Mouse (Mus musculus) heart, embryonic 11.5 days (tissue): ENCODE measurements at regions not wholly inside any gene's neighbourhood (a gene's known extent, or its start where the extent isn't known, plus 50 kb on each side); places are given as distances from the start of the nearest gene placed in this dataset.

Experiments
- ATAC-seq: fragments of 200-750 bp; cut with Nextera tagmentation; replicated peaks from 2 replicates; pipeline ENCODE4 v1.8.0; 2017; ENCODE audit warnings: moderate library complexity; ENCODE audit not compliant: insufficient number of reproducible peaks, low FRiP score, low TSS enrichment
- H3K27ac ChIP-seq: fragments of 300-500 bp; sonication (generic); 2 replicates; pipeline ENCODE4 v1.5.1; 2014; ENCODE audit warnings: mild to moderate bottlenecking, low read depth, low read length
- H3K27me3 ChIP-seq: fragments of 300-500 bp; sonication (generic); 2 replicates; pipeline ENCODE4 v1.6.1; 2014; ENCODE audit warnings: mild to moderate bottlenecking, low read length, mixed read lengths; ENCODE audit not compliant: control insufficient read depth, insufficient read depth
- H3K36me3 ChIP-seq: fragments of 300-500 bp; sonication (generic); 2 replicates; pipeline ENCODE4 v1.6.1; 2014; ENCODE audit warnings: mild to moderate bottlenecking, low read length, moderate library complexity, mixed read lengths; ENCODE audit not compliant: control insufficient read depth, insufficient read depth
- H3K4me1 ChIP-seq: fragments of 300-500 bp; sonication (generic); 2 replicates; pipeline ENCODE4 v1.6.1; 2014; ENCODE audit warnings: low read length; ENCODE audit not compliant: control insufficient read depth, insufficient read depth
- H3K4me2 ChIP-seq: fragments of 300-500 bp; sonication (generic); 2 replicates; pipeline ENCODE4 v1.6.1; 2014; ENCODE audit warnings: mild to moderate bottlenecking, moderate library complexity
- H3K4me3 ChIP-seq: fragments of 300-500 bp; sonication (generic); 2 replicates; pipeline ENCODE4 v1.5.1; 2014; ENCODE audit warnings: low read depth, low read length
- H3K9ac ChIP-seq: fragments of 300-500 bp; sonication (generic); 2 replicates; pipeline ENCODE4 v1.6.1; 2014; ENCODE audit warnings: mild to moderate bottlenecking, low read depth, low read length, moderate library complexity
- H3K9me3 ChIP-seq: fragments of 300-500 bp; sonication (generic); replicated peaks from 2 replicates; pipeline ENCODE4 v1.6.1; 2016; ENCODE audit warnings: low read length; ENCODE audit not compliant: control insufficient read depth
- WGBS: fragments of 180-500 bp; shearing (Covaris S2); extraction: QIAGEN DNeasy Blood & Tissue Kit; methylation state at CpG from one replicate; pipeline ENCODE4 v1.1.7; 2014; ENCODE audit not compliant: insufficient replicate concordance; 5-methylcytosine and 5-hydroxymethylcytosine counted together

- Histone ChIP-seq H3K4me2 (no peak overlapping the region), H3K4me3 (no peak overlapping the region), H3K27me3 (no peaks in the 10 kb centered on the region), H3K4me1 (no peaks in the 10 kb centered on the region), H3K9me3 (no peaks in the 10 kb centered on the region), H3K36me3 (no peaks in the 10 kb centered on the region), H3K9ac (no peak overlapping the region), H3K27ac (no peak overlapping the region)
- WGBS: 21% methylated on average over 2 of the region's 2 CpGs
- ATAC-seq: no peak
Observed at GRCm38 (mm10) chr5:106276186-106276585, 181.8 kb downstream of the Barhl2 start.

GRCm38 (mm10) chr5:106274617-106275016 is 183.3 kb downstream of the Barhl2 start:
- Histone ChIP-seq H3K27ac (no peak overlapping the region), H3K4me1 (no peaks in the 10 kb centered on the region), H3K36me3 (no peaks in the 10 kb centered on the region), H3K4me2 (peak overlapping the region; percentile 27), H3K27me3 (no peaks in the 10 kb centered on the region), H3K4me3 (no peak overlapping the region), H3K9ac (no peak overlapping the region), H3K9me3 (no peaks in the 10 kb centered on the region)
- 22% methylated on average over 10 of the region's 10 CpGs for WGBS
- ATAC-seq: no peak

DNA sequence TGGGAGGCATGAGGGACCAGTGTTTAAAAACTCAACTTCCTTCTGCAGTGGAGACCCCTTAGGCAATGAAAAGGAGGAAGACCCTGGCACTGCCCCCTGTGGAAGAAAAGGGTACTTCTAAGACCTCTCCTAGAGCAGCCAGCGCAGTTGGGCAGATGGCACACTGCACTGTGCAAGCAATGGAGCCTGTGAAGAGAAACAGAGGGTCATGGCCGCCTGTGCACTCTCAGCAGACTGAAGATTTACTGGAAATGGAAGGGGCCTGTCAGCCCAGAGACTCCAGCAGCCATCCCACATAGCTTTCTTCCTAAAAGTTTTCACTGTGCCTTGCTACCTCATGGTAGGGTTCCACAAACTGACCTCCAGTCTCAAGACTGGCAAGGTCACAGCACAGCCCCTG is 193.4 kb downstream of the Barhl2 start:
- Histone ChIP-seq H3K4me3 (no peak overlapping the region), H3K9me3 (no peaks in the 10 kb centered on the region), H3K4me1 (no peaks in the 10 kb centered on the region), H3K36me3 (no peaks in the 10 kb centered on the region), H3K27me3 (no peaks in the 10 kb centered on the region), H3K9ac (no peak overlapping the region), H3K4me2 (no peak overlapping the region), H3K27ac (no peak overlapping the region)
- 78% methylated on average over 2 of the region's 2 CpGs for WGBS
- ATAC-seq: no peak

DNA sequence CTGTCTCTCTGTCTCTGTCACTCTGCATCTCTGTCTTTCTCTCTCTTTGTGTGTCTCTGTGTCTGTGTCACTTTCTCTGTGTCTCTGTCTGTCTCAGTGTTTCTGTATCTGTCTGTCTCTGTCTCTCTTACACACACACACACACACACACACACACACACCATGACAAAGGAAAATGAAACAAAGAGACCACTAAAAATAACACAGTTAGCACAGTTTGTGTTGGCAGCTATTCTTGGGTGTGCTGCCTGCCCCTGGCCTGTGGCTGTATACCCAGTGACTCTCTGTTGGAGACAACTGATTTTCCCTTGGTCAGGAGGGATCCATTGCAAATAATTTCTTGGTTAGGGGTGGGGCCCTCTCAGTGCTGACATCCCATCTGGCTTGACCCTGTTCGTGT is 200.8 kb downstream of the Barhl2 start:
- Histone ChIP-seq H3K4me1 (no peaks in the 10 kb centered on the region), H3K9ac (no peak overlapping the region), H3K9me3 (no peaks in the 10 kb centered on the region), H3K27me3 (no peaks in the 10 kb centered on the region), H3K27ac (no peak overlapping the region), H3K4me2 (no peak overlapping the region), H3K36me3 (no peaks in the 10 kb centered on the region), H3K4me3 (no peak overlapping the region)
- WGBS: 55% methylated on average over 1 of the region's 1 CpGs
- 0 out of 2 replicates have a peak, but pooled peaks have one; percentile 18 for ATAC-seq

DNA sequence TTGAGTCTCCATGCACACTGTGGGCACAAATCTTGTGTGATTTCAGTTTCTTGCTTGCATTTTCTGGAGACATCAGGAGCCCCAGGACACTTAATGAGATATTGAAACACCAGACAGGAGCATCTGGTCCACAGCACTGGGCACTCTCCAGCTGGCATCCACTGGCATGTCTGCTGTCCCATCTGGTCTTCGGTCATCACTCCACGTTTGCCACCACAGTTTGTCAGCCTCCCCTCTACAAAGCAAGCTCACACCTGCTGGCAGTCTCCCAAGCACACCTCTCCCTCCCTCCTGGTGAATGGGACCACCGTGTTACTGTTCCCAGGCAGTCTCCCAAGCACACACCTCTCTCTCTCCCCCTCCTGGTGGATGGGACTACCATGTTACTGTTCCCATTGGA is 228.8 kb downstream of the Barhl2 start:
- H3K4me1 ChIP-seq: no peaks in the 10 kb centered on the region
- H3K9ac ChIP-seq: no peak overlapping the region
- H3K9me3 ChIP-seq: no peaks in the 10 kb centered on the region
- no peaks in the 10 kb centered on the region for H3K36me3 ChIP-seq
- no peak for ATAC-seq
- no peak overlapping the region for H3K4me3 ChIP-seq
- H3K27me3 ChIP-seq: no peaks in the 10 kb centered on the region
- H3K4me2 ChIP-seq: no peak overlapping the region
- no peak overlapping the region for H3K27ac ChIP-seq
- WGBS: 48% methylated on average over 3 of the region's 3 CpGs

GRCm38 (mm10) chr5:106224141-106224540 is 233.8 kb downstream of the Barhl2 start:
- no peak for ATAC-seq
- no peak overlapping the region for H3K4me2 ChIP-seq

DNA sequence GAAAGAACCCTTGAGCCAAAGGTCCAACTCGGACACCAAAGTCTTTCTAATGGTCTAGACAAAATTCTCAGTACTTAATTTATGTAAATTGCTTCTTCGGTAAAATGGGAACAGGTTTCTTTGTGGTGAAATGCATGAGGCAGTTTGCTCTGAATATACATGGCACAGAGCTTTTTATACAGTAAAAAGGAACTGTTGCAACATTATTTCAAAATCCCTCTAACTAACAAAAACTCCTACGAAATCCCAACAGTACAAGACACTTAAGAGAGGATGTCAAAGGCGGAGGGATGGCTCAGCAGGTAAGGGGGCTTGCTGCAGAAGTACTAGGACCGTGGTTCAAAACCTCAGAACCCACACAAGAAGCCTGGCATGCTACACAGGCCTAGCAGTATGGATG is 248.4 kb downstream of the Barhl2 start:
- Histone ChIP-seq H3K9me3 (no peaks in the 10 kb centered on the region), H3K4me3 (no peak overlapping the region), H3K9ac (no peak overlapping the region), H3K27ac (no peak overlapping the region), H3K4me1 (no peaks in the 10 kb centered on the region), H3K27me3 (no peaks in the 10 kb centered on the region), H3K4me2 (no peak overlapping the region), H3K36me3 (no peaks in the 10 kb centered on the region)
- no peak for ATAC-seq
- WGBS: 79% methylated on average over 5 of the region's 5 CpGs

More at GRCm38 (mm10) chr5:106224141-106224540, 233.8 kb downstream of the Barhl2 start:
- H3K27me3 ChIP-seq: no peaks in the 10 kb centered on the region
- H3K4me3 ChIP-seq: no peak overlapping the region
- no peak overlapping the region for H3K9ac ChIP-seq
- H3K9me3 ChIP-seq: no peaks in the 10 kb centered on the region
- 35% methylated on average over 7 of the region's 7 CpGs for WGBS
- H3K4me1 ChIP-seq: no peaks in the 10 kb centered on the region
- no peaks in the 10 kb centered on the region for H3K36me3 ChIP-seq
- H3K27ac ChIP-seq: no peak overlapping the region

DNA sequence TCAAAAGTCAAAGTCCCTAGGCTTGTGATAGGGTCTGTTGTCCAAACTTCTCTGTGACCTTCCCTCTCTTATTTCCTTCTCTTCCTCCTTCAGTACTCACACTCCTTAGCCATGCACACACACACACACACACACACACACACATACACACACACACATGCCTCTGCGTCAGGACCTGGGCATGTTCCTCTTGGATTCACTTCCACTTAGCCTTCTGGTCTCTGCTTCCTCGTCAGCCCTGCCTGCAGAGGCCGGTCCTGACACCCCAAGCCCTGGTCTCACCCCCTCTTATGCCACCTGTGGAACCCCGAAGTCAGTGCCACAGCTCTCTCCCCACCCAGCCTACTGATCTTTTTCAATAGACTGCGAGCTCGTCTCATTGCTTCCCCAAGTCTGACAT is 250.3 kb downstream of the Barhl2 start:
- no peaks in the 10 kb centered on the region for H3K36me3 ChIP-seq
- WGBS: 70% methylated on average over 6 of the region's 6 CpGs
- no peak overlapping the region for H3K27ac ChIP-seq

DNA sequence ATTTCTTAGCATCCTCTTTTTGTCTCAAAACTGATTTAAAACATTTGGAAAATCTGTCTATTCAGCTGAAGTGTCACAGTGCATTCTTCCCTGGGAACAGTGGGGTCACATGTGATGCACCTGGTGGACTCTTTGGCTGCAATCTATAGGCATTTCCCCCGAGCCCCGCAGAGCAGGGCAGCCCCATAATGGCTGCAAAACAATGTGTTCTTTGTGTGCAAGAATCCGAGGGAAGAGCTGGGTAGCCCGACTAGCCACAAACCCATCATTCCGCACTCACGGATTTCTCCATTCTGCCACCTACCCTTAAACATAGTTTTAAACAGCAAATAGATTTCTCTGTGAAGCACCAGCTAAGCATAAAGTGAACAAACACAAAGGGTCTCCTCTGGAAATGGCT is 252.2 kb downstream of the Barhl2 start:
- Histone ChIP-seq H3K4me1 (no peaks in the 10 kb centered on the region), H3K27ac (no peak overlapping the region), H3K4me3 (no peak overlapping the region), H3K36me3 (no peaks in the 10 kb centered on the region), H3K4me2 (no peak overlapping the region), H3K9me3 (no peaks in the 10 kb centered on the region), H3K27me3 (no peaks in the 10 kb centered on the region), H3K9ac (no peak overlapping the region)
- 64% methylated on average over 6 of the region's 6 CpGs for WGBS
- ATAC-seq: no peak

More for the DNA sequence above, 250.3 kb downstream of the Barhl2 start:
- H3K9me3 ChIP-seq: no peaks in the 10 kb centered on the region
- H3K4me3 ChIP-seq: no peak overlapping the region
- ATAC-seq: no peak
- H3K4me2 ChIP-seq: no peak overlapping the region
- H3K4me1 ChIP-seq: no peaks in the 10 kb centered on the region
- H3K9ac ChIP-seq: no peak overlapping the region
- no peaks in the 10 kb centered on the region for H3K27me3 ChIP-seq
